Mouse (Mus musculus): Measurements from ENCODE around the gene Trnt1. TPM values are rescaled to one million over a fixed set of nuclear protein-coding genes. Genes with fewer than 3 reads are reported as not detected.

Gene Trnt1
- 32.2 and 36.6 TPM in 2 replicates for polyA plus RNA-seq (2012; rRNA removed)

DNA sequence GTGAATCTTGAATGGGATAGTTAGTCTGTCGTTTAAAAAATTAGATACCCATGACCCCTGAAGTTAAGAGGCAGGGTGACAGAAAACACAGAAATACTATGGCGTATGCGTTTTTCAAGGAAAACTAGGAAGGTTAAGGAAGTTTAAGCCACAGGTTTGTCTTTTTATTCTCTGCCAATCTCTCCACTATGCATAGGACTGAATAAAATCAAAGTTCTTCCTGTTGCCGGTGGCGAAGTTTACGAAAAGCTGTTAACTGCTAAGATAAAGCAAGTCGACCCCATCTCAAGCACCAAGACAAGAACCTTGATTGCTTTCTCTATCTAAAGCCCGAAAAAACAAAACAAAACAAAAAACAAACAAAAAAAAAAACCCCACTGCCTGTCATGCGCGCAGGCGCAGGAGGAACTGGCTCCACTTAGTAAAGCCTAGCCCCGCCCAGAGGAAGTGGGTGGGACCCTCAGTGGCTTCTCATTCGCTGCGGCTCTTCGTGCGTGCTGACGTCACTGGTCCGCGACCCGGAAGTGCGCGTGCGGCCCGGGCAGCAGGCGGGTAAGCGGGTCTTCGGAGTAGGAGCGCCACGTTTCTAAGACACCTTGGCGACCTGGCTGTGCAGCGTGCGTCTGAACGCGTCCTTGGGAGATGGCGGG is at the start of gene Trnt1:
Trnt1 (plus strand) TSS at position 481 of the 650 bp plus-strand sequence.

DNA sequence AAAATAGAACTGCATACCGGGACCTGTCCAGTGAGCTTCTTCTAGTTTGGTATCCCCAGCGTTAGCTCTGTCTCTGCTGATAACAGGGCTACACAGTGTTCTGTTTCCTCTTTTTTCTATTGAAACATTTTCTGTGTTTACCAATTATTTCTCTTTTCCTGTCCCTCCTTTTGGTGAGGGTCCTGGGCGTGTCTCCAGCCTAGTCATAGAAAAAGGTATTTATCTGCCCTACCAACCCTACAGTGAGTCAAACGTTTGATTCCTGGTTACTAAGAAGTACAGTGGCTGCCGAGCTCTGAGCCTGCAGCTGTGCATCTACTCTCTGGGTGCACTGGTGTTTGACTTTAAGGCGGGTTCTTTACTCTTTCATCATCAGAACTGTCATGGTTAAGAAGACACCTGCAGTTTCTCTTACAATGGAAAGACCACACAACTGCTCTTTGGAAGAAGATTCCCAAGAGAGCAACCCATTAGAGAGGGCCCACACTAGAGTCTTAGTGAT is 20.0 kb upstream of the Trnt1 start, which contains the start of gene Il5ra:
Il5ra (minus strand) TSS at position 151 of the 502 bp plus-strand sequence.

DNA sequence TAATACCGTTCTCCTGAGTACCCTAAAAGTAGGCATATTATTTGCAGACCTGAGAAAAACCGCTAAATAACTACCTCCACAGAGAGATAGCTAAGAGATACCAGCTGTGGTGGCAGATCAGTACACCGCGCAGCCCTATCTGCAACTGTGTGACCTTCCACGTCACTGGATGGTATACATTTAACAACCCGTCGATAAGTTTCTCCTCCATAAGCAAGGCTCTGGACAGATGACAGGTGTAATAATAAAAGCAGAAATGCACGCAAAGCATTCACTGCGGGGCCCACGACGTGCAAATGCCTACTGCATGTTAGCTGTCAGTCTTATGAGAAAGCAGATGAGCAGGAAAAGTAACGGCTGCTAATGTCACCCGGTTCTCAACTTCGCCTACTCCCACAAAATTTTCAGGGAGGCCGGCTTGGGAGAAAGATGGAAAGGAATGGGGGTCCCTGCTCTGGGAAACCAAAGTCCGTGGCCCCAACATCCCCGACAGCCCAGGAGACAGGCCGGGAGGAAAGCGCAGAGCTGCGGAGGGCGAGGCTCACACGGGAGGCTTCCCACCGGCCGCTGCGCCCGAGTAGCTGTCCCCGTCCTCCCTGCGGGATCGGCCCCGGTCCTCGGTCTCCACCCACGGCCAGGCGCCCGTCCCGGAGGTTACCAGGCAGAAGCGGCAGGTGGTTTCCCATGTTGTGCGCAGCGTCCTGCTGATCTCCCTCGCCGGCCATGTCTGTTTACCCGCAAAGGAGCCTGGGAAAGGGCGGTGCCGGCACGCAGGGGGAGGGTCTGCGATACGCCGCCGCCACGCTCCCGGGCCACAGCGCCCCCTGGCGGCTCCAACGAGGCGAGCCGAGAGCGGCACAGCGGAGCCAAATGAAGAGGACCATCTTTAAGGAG is 30.7 kb downstream of the Trnt1 start, which contains the start of gene Crbn:
Crbn (minus strand) TSS at position 745 of the 894 bp plus-strand sequence.

Other genes with a start within 250 kb of the Trnt1 start
- 0.04 TPM in 1 of 2 replicates, not detected in the other for gene Il5ra, start 20.1 kb upstream of the Trnt1 start, polyA plus RNA-seq (2012; rRNA removed)
- 32.5 and 36.4 TPM in 2 replicates for gene Crbn, start 31.0 kb downstream of the Trnt1 start, polyA plus RNA-seq (2012; rRNA removed)

Data from central nervous system, embryonic 18 days (tissue).